Mouse (Mus musculus) G1E (cell line): ENCODE measurements around the gene Tex13c2.

ENCODE experiments used
- CTCF ChIP-seq: IDR thresholded peaks from 2 replicates; pipeline ENCODE4 v1.5.1; 2012; ENCODE audit warnings: low read depth, low read length, inconsistent platforms, mixed read lengths
- GATA1 ChIP-seq: IDR thresholded peaks from 2 replicates; pipeline ENCODE4 v1.6.1; 2012; ENCODE audit warnings: borderline replicate concordance, low read length, inconsistent platforms, mixed read lengths
- GATA2 ChIP-seq: IDR thresholded peaks from 2 replicates; pipeline ENCODE4 v1.6.1; 2012; ENCODE audit warnings: low read depth, low read length, inconsistent platforms, borderline replicate concordance
- POLR2AphosphoS5 ChIP-seq: IDR thresholded peaks from 2 replicates; pipeline ENCODE4 v1.6.1; 2012; ENCODE audit warnings: low read depth, low read length, inconsistent platforms; ENCODE audit not compliant: insufficient replicate concordance
- TAL1 ChIP-seq: conservative IDR thresholded peaks from 2 replicates; pipeline ENCODE4 v1.6.1; 2012; ENCODE audit warnings: low read depth, low read length, inconsistent platforms, mixed read lengths

GRCm38 (mm10) chrX:42450305-42450704 lies 39.2 kb upstream of the Tex13c2 start:
- TF ChIP-seq CTCF (no peak), GATA1 (no peak), POLR2AphosphoS5 (no peak), TAL1 (no peak), GATA2 (no peak)
